Mouse (Mus musculus) liver, embryonic 14.5 days (tissue): ENCODE results near the gene Eef1akmt2. TPM values are rescaled to one million over a fixed set of nuclear protein-coding genes. Genes with fewer than 3 reads are reported as not detected.

Experiments used
- ATAC-seq: fragments of 200-750 bp; cut with Nextera tagmentation; 2 replicates; pipeline ENCODE4 v1.8.0; 2017; ENCODE audit warnings: moderate number of reproducible peaks, mild to moderate bottlenecking, moderate library complexity; ENCODE audit not compliant: insufficient read depth
- DNase-seq, 3 experiments: peaks; one replicate each; pipeline ENCODE4 v3.0.0-alpha.2; 2012 to 2013; ENCODE audit warnings: low read depth in 3 of 3, low spot score in 3 of 3
- H3K27ac ChIP-seq: fragments of 300-500 bp; sonication (generic); 2 replicates; pipeline ENCODE4 v1.5.1; 2014; ENCODE audit warnings: moderate library complexity, mild to moderate bottlenecking, control low read depth, inconsistent platforms
- H3K27me3 ChIP-seq: fragments of 300-500 bp; sonication (generic); 2 replicates; pipeline ENCODE4 v1.6.1; 2014; ENCODE audit warnings: mild to moderate bottlenecking, low read length, moderate library complexity; ENCODE audit not compliant: control insufficient read depth, insufficient read depth
- H3K36me3 ChIP-seq: fragments of 300-500 bp; sonication (generic); replicated peaks from 2 replicates; pipeline ENCODE4 v1.6.1; 2014; ENCODE audit warnings: low read depth; ENCODE audit not compliant: control insufficient read depth, insufficient read depth
- H3K4me1 ChIP-seq, 2 experiments: fragments of 200-500 bp in 1 of 2; fragments of 300-500 bp in 1 of 2; sonication (generic) in 1 of 2; replicated peaks; 2 replicates each; pipeline ENCODE4 v1.6.1; 2012 to 2014; ENCODE audit warnings: antibody characterized with exemption in 1 of 2, inconsistent platforms in 1 of 2, low read length in 1 of 2; ENCODE audit not compliant: control insufficient read depth in 2 of 2, insufficient read depth in 2 of 2
- H3K4me2 ChIP-seq: fragments of 300-500 bp; sonication (generic); 2 replicates; pipeline ENCODE4 v1.6.1; 2014; ENCODE audit warnings: low read depth, mild to moderate bottlenecking, control low read depth, moderate library complexity
- H3K4me3 ChIP-seq, 2 experiments: fragments of 200-500 bp in 1 of 2; fragments of 300-500 bp in 1 of 2; sonication (generic) in 1 of 2; 2 replicates each; pipeline ENCODE4 v1.5.1; 2012 to 2014; ENCODE audit warnings: low read depth in 2 of 2, low read length in 2 of 2, mild to moderate bottlenecking in 2 of 2, control low read depth in 1 of 2, inconsistent platforms in 1 of 2, moderate library complexity in 1 of 2; ENCODE audit not compliant: insufficient read depth in 1 of 2
- H3K9ac ChIP-seq: fragments of 300-500 bp; sonication (generic); replicated peaks from 2 replicates; pipeline ENCODE4 v1.6.1; 2014; ENCODE audit warnings: mild to moderate bottlenecking, control low read depth, moderate library complexity
- H3K9me3 ChIP-seq: fragments of 300-500 bp; sonication (generic); 2 replicates; pipeline ENCODE4 v1.6.1; 2016; ENCODE audit warnings: low read length, mixed read lengths; ENCODE audit not compliant: control insufficient read depth
- CTCF ChIP-seq: IDR thresholded peaks from 2 replicates; pipeline ENCODE4 v1.5.1; 2016; ENCODE audit warnings: antibody characterized with exemption, low read depth, control low read depth
- EP300 ChIP-seq: IDR thresholded peaks from 2 replicates; pipeline ENCODE4 v1.6.1; 2016; ENCODE audit warnings: antibody characterized with exemption, low read depth
- WGBS: fragments of 180-500 bp; shearing (Covaris S2); extraction: QIAGEN DNeasy Blood & Tissue Kit; methylation state at CpG from one replicate; pipeline ENCODE4 v1.1.7; 2014; ENCODE audit not compliant: insufficient replicate concordance; 5-methylcytosine and 5-hydroxymethylcytosine counted together
- polyA plus RNA-seq, 2 experiments: library from polyadenylated mRNA; depleted of rRNA in 1 of 2; stranded (reverse) in 1 of 2; unstranded in 1 of 2; fragments of >200 nt; fragmentation: Nextera tagmentation in 1 of 2; extraction: Ambion mirVana in 1 of 2; gene quantifications; 2 replicates each; pipeline versions ENCODE4 v1.2.1 to v1.2.3; 2012 to 2014

Gene Eef1akmt2
- polyA plus RNA-seq, 2 experiments = 13.1 to 19.0 TPM

GRCm38 (mm10) chr7:132811716-132812618 is 40.5 kb downstream of the Eef1akmt2 start:
- peak; percentile 22; the same call in 1 of the 2 replicates for ATAC-seq
- peak in 1 of 3 experiments; percentile 51 for DNase-seq
- 3% methylated on average over 23 of the region's 23 CpGs for WGBS

DNA sequence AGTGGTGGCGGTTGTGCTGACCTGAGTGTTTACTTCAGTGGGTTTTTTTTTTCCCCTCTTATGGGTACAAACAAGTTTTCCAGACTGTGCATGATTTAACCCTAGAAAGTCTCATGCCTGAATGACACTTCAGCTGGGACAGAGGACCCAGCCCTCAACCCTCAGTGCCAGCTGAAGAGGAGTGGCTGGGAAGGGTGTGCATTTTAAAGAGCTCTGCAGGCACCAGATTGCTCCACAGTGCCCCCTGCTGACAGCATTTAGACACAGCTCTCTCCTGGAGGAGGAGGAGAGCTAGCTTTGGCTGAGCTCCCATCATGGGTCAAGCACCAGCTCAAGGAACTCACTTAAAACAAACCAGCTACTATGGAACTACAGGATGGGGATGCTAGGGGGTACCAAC is 41.6 kb downstream of the Eef1akmt2 start:
- Histone ChIP-seq H3K9ac (no peak overlapping the region), H3K4me1 (peaks cover 22 to 39% of the 10 kb centered on the region in 2 experiments), H3K36me3 (no peaks in the 10 kb centered on the region), H3K4me3 (peak overlapping the region in 1 of 2 experiments; percentile 66; a peak in 2 of 4 replicates), H3K27me3 (peaks cover 10% of the 10 kb centered on the region), H3K9me3 (no peaks in the 10 kb centered on the region), H3K27ac (no peak overlapping the region; the same call in 1 of the 2 replicates), H3K4me2 (peak overlapping the region; percentile 99)
- WGBS = 78% methylated on average over 1 of the region's 1 CpGs
- peak; percentile 70 for ATAC-seq
- TF ChIP-seq CTCF = peak; percentile 98
- TF ChIP-seq EP300 = peak; percentile 49
- peak; percentile 77 to 80 (median 77) for DNase-seq

More at GRCm38 (mm10) chr7:132811716-132812618, 40.5 kb downstream of the Eef1akmt2 start:
- Histone ChIP-seq H3K9ac (peak overlapping the region; percentile 80), H3K27me3 (peaks cover 10% of the 10 kb centered on the region), H3K27ac (peak overlapping the region; percentile 70), H3K36me3 (no peaks in the 10 kb centered on the region), H3K9me3 (no peaks in the 10 kb centered on the region), H3K4me1 (peaks cover 19 to 32% of the 10 kb centered on the region in 2 experiments), H3K4me2 (peak overlapping the region; percentile 99), H3K4me3 (peak overlapping the region; percentile 66 to 80)
- TF ChIP-seq EP300 (peak; percentile 37), CTCF (no peak)

DNA sequence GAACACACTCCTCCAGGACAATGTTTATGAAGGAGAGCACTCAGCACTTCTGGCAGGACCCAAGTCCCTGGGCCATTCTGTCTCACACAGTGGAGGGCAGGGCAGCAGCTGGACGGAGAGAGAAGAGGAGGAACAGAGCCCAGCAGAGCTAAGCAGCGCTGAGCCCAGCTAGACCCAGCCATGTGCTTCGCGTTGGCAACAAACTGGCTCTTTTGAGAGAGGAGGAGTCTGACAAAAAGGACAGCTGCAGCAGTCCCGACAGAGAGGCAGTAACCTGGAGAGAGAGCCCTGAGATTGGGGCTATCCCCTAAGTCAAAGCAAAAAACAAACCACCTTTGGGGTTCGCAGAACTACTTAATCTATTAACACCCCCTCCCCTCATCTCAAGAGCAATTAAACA is 42.1 kb downstream of the Eef1akmt2 start:
- H3K4me3 ChIP-seq = no peak overlapping the region
- no peaks in the 10 kb centered on the region for H3K9me3 ChIP-seq
- WGBS = 53% methylated on average over 6 of the region's 6 CpGs
- peak overlapping the region; percentile 2; the same call in 1 of the 2 replicates for H3K27ac ChIP-seq
- H3K27me3 ChIP-seq = peaks cover 10% of the 10 kb centered on the region
- ATAC-seq = no peak
- peaks cover 27 to 44% of the 10 kb centered on the region in 2 experiments for H3K4me1 ChIP-seq
- peak overlapping the region; percentile 9; the same call in 1 of the 2 replicates for H3K9ac ChIP-seq
- DNase-seq = no peak
- no peaks in the 10 kb centered on the region for H3K36me3 ChIP-seq
- peak overlapping the region; percentile 9 for H3K4me2 ChIP-seq
- TF ChIP-seq CTCF (no peak), EP300 (no peak)

- 58% methylated on average over 6 of the region's 6 CpGs for WGBS
- no peaks in the 10 kb centered on the region for H3K36me3 ChIP-seq
- H3K4me2 ChIP-seq = peak overlapping the region; percentile 47
- TF ChIP-seq EP300 = no peak
- TF ChIP-seq CTCF = no peak
- H3K27me3 ChIP-seq = peaks cover 10% of the 10 kb centered on the region
- peaks cover 34 to 50% of the 10 kb centered on the region in 2 experiments for H3K4me1 ChIP-seq
- H3K27ac ChIP-seq = no peak overlapping the region
- no peaks in the 10 kb centered on the region for H3K9me3 ChIP-seq
- ATAC-seq (no peak), DNase-seq (no peak)
- H3K4me3 ChIP-seq = no peak overlapping the region
- no peak overlapping the region for H3K9ac ChIP-seq
These were observed 42.8 kb downstream of the Eef1akmt2 start for GRCm38 (mm10) chr7:132809721-132810120.
